Mouse (Mus musculus): ENCODE data around the gene Npm1.

Npm1 gene

DNA sequence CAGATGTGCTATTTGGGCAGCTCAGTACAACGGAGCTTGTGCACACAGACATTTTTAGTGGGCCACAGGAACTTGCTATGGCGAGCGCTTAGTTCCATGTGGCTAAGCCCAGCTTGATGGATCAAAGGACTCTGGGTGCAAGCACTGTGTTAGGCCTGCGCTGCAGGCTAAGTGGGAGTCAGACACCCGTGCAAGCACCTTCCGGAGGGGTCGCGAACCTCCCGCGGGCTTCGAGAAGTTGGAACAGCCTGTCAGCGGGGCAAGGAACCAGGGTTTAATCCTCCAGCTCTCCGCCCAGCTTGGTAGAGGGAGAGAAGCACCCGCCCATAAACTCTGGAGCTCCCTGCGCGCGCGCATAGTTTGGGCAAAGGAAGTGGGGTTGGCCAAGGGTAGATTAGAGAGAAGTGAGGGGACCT, 17.7 kb upstream of the Npm1 start:
- peak; percentile 62 for DNase-seq (ENCODE audit: low spot score)

DNA sequence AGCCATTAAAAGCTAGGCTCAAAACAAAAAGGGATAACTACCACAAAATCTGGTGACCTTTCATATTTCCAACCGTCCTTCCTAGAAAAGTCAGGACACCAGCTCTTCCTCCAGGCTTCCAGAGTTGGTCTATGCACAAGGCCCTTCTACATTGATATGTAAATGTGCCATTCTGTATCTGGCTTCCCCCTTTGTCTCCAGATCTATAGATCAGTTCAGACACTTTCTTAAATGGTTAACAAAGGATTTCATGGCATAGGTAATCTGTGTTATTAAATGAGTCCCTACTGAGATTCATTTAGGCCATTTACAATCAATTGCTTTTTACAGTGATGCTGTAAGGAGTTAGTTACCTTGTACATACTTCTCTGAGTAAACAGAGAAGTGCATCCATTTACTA, 16.8 kb upstream of the Npm1 start:
- DNase-seq (ENCODE audit: low spot score): no peak

DNA sequence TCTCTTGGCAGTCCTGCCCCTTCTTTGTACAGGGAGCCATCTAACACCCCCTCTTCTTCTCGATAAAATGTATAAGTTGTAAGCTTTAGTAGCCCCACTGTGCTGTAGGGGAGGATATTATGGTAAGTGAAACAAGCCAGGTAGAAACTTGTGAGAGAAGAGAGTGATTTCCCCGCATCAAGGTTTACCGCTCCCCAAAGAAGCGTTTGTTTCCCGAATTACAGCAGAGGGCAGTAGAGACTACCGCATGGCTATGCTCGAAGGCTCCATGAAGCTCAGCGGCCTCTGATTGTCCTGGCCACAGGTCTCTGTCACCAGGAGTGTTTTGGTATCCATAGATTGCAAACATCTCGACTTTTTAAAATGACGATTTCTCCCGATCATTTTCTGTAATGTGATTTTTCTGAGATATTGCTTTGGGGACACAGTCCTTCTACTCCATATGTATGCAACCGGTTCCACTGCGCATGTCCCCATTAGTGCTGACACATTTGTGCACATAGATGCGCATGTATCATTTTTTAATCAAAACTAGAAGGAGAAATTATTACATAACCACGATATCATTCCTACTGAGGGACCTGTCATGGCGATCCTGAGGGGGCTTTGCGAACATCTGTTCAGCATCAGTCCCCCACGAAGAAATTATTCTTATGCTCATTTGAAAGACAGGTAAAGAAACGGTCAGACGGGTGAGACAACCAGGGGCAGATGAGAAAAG, 13.7 kb upstream of the Npm1 start:
- DNase-seq (ENCODE audit: low spot score): peak; percentile 84

DNA sequence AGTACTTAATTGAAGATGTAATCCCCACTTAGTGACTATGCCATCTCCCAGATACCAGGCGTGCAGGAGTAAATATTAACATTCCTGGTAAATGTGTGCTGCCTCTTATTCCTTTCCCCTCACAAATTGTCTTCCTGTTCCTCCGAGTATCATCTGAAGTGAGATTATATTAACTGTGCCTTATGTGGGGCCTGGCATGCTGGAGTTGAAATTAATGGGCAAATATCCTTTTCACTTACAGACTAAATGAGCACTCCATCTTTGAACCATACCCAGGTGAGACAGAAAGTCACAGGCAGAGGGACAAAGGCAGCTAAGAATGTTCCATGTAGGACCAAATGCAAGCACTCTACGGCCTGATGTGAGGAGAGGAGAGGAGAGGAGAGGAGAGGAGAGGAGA, 12.8 kb upstream of the Npm1 start:
- DNase-seq (ENCODE audit: low spot score): no peak

DNA sequence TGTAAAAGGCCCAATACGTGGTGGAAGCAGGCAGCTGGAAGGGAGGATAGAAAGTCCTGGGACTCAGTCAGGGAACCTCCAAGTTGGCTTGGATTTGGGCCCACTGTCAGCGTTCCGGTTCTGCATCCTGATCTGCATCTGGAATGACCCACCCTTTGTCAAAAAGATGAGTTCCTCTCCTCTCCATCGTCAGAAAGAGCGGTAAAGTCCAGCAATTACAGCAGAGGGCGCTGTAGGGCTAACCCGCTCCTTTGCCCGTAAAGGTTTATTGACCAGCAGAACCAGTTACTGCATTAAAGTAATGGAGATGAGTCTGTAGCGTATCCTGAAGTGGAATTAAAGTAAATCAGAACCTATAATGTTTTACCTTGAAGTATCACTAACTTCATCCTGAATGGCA, 7.5 kb upstream of the Npm1 start:
- peak; percentile 79 for DNase-seq (ENCODE audit: low spot score)

DNA sequence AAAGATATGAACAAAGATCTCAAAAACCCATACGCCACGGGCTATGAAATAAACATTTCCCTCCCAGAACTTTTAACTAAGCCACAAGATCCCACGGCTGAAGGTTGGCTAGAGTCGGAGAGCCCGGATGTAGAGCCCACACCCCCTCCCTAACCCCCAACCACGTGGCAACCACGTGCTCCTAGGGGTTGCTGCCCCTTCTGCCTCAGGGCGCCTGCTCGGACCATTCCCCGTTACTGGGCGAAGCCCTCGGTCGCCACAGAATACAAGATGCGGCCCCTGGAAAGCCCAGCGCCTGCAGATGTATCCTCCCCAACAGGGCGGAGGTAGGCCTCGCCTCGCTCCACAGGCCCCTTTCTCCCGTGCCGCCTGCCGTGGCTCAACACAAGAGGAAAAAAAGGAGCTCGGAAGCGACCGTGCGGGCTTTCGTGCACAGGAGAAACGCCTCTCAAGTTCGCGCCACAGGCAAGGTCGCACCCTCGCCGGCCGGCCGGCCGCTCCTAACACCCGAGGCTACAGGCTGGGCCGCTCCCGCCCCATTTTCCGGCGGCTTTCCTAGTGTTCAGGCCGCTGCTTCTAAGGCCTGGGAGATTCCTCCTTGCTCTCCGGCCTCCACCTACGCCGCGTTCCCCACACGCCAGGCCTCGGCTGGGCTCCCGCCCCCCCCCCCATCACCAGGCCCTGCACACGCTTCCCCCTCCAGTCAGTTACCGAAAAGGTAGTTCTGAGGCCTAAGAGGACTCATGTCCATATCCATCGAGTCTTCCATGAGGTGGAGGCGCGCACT, 602 bp downstream of the Npm1 start:
- peak; percentile 83 for DNase-seq (ENCODE audit: low spot score)

DNA sequence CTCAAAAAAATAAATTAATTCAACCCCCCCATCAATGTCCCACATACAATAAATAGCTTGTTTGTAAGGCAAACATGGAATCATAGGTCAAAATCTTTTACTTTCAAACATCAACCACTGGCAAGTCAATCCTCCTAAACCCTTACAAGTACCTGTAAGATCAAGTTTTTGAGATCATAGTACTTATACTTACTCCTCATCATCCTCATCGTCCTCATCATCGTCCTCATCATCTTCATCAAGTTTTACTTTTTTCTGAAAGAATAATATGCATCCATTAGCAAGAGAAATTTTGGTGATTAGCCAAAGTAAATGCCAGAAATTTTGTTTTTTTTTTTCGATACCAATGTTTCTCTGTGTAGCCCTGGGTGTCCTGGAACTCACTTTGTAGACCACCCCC, 3.3 kb downstream of the Npm1 start:
- DNase-seq (ENCODE audit: low spot score): no peak

DNA sequence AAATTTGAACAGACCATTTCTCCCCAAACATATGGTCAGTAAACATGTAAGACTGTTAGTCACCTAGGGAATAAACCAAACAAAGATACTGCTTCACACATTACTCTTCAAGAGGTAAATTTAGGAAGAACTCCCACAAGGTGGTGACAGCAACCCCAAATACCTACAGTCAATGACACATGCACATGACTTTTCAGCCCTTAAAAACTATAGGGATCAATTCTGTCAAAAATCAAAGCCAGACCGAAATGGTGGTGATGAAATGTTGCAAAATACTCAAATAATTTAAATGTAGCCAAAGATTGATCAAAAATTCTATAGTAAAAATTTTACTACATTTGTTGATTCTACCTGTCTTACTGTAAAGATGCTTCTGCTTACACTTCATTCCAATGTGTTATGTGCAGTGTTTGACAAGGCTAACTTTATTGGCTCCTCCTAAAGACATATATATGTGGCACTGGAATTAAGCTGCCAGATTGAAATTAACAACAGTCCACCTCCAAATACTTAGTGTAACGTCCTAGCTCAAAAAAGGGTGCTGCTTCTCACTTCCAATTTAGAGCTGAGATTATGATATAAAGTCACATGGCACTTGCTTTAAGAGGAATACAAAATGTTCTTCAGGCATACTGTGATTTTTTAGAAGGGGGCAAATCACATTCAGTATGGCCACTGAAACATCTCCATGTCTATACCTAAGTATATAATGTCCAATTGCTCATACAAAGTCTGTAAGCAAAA, 5.4 kb downstream of the Npm1 start:
- DNase-seq (ENCODE audit: low spot score): no peak

DNA sequence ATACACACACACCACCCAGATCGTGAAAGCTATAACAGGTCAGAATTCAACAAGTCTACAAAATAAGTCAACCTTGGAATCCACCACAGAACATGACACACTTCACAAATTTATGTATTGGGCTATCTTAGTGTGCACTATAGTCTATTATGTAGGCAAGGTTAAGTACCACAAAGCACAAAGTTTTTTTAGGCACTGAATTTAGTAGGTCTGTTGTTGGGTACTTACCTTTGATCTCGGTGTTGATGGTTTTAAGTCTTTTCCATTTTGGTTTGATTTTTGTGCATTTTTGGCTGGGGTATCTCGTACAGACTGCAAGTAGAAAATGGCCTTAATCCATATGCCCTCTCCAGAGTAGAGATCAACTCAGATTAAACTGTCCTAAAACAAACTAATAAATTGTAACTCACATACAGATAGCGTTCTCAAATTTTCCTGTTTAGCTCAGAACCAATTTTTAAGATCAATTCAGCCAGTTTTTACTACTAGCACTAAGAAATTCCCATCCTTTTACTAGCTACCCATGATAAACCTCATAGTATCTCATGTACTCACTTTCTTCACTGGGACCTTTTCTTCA, 6.5 kb downstream of the Npm1 start:
- DNase-seq (ENCODE audit: low spot score): no peak

DNA sequence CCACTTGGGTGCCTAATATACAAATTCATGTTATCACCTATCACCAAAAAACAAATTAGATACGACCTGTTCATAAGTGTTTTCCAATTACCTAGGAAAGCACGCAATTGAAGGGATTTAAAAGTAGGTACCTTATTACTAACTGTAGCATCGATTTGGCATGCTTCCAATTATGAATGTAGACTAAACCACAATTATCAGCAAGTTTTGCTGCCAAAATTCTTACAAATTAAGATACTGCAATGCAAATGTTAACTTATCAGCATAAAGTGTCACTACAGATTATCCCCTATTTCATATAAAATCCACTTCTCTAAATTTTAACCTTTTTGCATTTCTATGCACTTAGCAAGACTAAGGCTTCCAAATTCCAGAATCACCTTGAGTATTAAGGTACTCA, 8.5 kb downstream of the Npm1 start:
- DNase-seq (ENCODE audit: low spot score): no peak

DNA sequence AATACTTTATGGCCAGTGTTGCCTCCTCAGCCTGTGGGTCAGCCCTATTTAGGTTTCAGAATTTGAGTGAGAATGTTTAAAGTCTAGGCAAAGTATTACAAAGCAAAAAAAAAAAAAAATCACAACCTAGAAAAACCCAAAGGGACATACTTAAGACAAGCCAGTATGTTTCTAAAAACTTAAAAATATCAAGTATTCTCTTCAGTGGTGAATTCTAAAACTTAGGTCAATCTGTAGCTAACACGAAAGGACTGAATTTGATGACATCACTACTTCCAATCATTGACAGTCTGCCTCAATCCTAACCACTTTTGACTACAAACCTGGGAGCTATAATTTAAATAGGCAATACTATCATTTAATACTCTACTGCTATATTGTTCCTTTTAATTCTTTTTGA, 10.0 kb downstream of the Npm1 start:
- no peak for DNase-seq (ENCODE audit: low spot score)

DNA sequence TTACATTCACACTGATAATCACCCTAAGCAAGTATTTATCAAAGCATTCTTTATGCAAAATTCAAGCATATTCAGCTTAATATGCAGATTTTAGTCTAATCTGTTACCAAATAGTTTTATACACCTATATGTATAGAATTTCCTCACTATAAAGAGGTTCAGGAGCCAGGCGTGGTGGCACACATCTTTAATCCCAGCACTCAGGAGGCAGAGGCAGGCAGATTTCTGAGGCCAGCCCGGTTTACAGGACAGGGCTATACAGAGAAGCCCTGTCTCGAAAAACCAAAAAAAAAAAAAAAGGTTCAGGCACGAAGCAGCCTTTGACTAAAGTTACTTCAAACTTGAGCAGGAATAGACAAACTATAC, 11.2 kb downstream of the Npm1 start:
- no peak for DNase-seq (ENCODE audit: low spot score)

DNA sequence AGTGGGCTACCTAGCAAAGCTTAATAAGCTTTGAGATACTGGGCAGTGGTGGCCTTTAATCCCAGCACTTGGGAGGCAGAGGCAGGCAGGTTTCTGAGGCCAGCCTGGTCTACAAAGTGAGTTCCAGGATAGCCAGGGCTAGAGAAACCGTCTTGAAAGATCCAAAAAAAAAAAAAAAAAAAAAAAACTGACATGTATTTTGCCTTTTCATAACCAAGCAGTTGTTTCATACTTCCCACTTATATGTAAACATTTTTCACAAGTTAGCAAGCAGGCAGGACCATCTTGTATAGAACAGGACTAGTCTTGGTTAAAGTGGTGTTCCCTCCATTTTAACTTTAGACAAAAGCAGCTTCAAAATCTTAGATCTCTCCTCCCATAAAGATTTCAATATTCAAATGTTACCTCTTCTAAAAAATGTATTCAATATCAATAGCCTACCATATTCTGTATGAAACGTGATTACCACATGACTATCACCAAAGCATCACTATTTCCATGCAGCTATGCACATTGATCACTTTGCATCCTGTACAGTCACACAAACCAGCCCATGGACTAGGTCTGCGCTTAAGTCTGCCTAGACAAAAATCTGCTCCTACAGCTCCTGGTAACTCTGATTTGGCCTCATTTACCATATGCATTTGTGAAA, 11.8 kb downstream of the Npm1 start:
- no peak for DNase-seq (ENCODE audit: low spot score)

DNA sequence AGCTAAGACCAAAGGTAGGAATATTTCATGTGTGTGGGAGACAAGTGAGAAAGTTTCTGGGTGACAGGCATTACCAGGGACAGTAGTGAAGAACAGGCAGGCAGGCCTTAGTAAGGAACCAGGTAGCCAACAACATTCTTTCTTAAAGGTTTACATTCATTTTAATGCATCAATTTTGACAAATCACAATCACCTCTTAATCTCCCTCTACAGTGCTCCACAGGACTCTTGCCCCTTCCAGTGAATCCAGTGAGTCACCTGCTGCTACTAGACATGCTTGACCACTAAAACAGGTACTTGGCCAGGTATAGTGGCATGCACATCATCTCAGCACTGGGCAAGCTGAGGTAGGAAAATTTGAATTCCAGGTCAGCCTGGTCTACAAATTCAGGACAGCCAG, 12.6 kb downstream of the Npm1 start:
- no peak for DNase-seq (ENCODE audit: low spot score)

DNA sequence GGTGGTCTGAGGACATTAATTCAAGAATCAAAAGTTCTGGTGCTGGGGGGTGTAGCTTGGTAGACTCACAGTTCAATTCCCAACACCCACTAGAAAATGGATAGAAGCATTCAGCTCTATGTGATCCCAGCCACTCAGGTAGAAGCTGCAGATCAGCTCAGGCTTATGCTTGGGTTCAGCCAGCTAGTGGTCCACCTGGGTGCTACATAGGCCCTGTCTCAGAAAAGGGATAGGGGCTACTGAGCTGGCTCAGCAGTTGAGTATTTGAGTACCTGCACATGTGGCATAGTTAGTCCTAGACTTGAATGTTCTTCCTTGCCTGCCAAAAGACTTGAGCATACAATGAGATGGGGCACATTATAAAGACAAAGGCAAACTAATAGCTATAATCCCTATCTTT, 13.6 kb downstream of the Npm1 start:
- DNase-seq (ENCODE audit: low spot score): peak; percentile 56

DNA sequence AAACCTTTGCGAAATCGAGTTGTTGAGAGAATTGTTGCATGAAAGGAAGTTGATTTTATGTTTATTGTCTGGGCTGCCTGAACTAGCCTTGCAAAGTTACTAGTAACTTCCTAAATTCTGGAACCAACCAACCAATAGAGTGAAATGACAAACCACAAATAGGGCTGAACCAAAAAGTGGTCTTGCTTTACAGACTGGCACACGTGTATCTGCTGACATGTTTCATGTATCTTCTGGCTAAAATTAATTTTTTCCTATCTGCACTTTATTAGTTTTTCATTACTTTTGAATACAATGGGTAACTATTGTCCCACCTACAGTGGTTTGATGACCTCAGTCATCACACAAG, 13.9 kb downstream of the Npm1 start:
- no peak for DNase-seq (ENCODE audit: low spot score)

DNA sequence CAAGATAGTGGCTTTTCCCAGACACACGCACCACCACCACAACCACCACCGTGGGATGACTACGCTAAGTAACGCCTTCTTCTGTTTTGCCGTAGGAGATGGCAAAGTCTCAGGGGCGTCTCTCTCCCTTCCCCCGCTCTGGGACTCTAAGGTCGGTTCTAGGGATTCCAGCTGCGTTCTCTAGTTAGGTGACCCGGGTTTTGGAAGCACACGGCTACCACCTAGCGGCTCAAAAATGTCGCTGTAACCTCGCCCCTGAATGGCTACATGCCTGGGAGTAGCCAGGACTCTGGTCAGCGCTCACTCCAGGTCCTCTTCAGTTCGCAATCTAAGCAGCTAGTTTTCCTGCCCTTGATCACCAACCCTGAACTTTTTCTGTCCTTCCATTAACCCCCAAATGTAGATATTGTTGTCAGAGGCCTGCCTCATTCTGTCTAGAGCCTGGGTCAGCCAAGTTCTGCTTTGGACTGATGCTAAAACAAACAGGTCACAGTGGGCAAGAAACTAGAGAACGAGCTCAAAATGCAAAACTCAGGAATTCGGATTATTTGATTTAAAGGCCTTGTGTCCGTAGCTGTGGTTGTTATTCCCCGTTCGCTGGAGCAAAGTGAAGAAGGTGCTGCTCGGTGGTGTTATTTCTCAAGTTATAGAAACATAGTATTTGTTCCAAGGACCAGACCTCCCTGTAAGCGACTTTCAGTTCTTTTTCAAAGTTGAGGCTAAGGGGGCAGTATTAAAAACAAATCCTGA, 14.5 kb downstream of the Npm1 start:
- peak; percentile 96 for DNase-seq (ENCODE audit: low spot score)

DNA sequence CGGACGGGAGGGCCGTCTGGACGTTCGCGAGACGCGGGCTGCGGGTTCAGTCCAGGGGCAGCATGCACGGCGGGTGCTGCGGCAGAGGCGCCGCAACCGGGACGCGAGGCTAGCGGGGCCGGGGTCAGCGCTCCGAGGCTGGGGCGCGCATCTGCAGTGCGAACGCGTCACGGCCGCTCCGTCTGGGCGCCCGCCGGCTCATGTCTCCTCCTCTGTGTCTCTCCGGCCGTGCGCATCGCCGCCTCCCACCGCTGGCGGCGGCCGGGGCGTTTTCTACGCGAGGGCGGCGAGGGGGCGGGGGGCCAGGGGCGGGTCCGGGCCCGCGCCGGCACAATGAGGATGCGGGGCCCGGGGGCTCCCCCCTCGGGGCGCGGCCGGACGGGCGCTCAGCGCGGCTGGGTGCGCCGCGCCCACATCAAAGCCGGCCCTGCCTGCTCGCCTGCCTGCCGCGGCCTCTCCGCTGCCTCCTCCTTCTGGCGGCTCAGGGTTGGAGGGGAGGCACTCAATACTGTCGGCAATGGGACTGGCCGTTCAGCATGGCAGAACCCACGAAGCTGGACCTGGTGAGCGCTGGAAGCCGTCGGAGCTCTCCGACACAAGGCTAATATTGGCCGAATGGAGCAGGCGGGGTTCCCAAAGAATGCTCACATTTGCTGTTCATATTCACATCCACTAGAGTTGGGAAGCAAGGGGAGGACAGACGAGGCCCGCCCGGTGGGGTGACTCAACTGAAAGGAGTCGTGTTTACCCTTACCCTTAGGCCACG, 15.3 kb downstream of the Npm1 start:
- DNase-seq (ENCODE audit: low spot score): peak; percentile 79

DNA sequence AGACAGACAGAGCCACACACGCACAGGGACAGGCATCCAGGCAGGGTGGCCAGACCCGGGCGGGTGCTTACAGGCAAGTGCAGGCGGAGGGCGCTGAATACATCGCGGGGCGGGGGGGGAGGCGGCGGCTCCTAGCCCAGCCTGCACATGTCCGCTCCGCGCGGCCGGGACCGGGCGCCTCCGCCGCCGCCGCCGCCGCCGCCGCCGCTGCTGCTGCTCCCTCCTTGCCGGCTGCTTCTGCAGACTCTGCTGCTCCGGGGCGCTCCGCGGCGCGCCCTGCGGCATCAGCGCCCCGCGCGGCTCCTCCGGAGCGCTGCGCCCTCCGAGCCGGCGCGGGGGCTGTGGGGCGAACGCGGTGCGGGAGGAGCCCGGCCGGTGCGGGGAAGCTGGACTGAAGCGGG, 15.8 kb downstream of the Npm1 start, which contains the start of gene Fgf18:
Fgf18 (minus strand) TSS at position 230 of the 401 bp plus-strand sequence.
- no peak for DNase-seq (ENCODE audit: low spot score)

DNA sequence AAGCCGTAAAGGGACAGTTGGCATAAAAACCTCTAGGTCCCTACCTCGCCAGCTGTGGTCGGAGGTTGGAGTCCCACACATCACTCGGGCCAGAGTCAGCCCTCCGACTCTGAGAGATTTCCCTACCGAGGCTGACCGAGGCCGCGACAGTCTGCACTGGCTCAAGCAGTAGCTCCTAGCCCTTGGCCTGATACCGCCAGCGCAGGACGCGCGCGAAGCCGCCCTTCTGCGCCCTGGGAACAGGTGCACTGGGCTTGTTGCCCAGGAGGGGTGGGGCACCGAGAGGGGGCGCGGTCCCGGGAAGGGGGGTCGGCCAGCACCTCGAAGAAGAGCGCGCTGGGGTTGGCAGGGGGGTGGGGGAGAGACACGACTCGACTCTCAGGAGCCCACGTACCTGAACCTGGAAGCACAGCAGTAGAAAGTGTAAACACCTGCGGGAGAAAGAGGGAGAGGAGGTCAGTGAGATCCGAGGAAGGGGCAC, 16.3 kb downstream of the Npm1 start:
- DNase-seq (ENCODE audit: low spot score): peak; percentile 53

DNA sequence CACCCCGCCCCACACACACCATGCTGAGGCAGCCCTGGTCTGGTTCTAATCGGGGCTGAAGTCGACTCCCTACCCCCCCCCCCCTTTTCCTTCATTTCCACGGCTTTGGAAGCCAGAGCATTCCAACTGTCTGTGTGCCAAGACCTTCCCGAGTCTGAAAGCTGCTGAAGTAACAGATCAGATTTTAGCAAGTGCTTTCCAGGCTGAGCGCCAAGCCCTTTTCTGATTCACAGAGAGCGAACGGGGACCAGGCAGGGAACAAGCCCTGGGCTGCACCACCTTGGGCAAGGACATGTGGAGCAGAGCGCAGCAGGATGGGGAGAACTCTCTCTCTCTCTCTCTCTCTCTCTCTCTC, 16.9 kb downstream of the Npm1 start:
- no peak for DNase-seq (ENCODE audit: low spot score)
